Mouse (Mus musculus): ENCODE measurements at regions not wholly inside any gene's neighbourhood (a gene's known extent, or its start where the extent isn't known, plus 50 kb on each side); places are given as distances from the start of the nearest gene placed in this dataset.
A peak's percentile ranks its signal among the peaks of the same experiment; 100 is the strongest.

DNA sequence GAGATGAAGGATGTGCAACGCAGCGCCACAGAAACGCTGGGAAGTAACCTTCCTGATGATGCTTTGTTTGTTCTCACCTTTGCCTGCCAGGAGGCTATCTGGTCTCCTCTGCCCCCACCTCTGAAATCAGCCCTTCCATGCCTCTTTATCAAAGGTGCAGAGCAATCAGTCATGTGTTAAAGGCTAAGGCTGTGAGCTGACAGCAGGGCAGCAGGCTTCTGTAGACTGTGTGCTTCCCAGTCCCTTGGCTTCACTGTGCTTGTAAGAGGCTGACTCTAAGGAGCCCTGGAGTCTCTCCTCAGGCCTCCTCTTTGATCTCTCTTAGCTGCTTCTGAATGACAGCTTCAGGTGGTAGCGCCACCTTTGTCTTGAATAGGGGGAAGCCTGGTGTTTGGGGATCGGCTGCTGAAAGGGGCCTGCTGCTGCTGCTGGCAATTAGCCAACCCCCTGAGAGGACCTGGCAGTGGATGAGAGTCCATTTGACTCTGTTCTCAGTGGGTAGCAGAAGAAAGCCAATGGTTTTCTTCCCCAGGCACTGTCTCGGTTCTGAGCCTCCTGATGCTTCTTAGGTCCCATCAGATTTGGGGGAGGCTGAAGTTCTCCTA, 348.7 kb downstream of the Gm9195 start:
- intact Hi-C loops (cut with DNase I), result no loop called here
- DNase-seq (ENCODE audit: extremely low spot score in 1 of 2, low spot score in 2 of 2), result peak in 1 of 2 experiments; percentile 72

DNA sequence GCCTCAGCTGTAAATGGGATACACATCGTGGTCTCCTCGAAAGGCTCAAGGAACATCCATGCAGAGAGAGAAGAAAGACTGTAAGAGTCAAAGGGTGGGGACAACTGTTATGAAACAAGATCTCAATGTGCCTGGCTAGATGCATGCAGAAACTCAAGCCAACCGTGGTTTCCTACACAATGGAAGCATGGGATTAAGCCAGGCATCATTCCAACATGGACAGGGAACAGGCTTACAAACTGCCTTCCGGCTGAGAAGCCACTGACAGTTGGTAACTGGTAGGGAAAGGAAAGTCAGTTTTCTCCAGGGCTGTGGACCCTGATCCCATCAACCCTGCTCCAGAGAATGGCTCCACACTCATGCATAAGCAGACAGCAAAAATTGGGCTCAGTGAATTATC, 350.5 kb downstream of the Gm9195 start:
- intact Hi-C loops (cut with DNase I), result no loop called here
- DNase-seq (ENCODE audit: extremely low spot score in 1 of 2, low spot score in 2 of 2), result no peak

DNA sequence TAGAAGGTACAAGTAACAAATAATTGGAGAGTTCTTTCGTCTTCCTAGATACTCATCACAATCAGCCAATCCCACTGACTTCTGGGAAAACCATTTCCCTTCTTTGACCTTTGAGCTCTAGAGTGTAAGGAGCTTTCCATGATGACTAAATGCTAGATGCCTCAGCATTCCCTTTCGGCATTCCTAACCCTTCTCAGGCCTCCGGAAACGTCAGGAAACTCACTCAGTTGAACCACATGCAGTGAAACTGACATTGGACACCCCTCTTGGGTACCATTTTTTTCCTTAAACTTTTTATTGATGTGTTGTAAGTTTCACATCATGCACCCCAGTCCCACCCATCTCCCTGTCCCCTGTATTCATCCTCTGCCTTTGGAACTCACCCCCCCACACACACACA, 361.5 kb downstream of the Gm9195 start:
- intact Hi-C loops (cut with DNase I), result no loop called here
- no peak for DNase-seq (ENCODE audit: extremely low spot score in 1 of 2, low spot score in 2 of 2)

DNA sequence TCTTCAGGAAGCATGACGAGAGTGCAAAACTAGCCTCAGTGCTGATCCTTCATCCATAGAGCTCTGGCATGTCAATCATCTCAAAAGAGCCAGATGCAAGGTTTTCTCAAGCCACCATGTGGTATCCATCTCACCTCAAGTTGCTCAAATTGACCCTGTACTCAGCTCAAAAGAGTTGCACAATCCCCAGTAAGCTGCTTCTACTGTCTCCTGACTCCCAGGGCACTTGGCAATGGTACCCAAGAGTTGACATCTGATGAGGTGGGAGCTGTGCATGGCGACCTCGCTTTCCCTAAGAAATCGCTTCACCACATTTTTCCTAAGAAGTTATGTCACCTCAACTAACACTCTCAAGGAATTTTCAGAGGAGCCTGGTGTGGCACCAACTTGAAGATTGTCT, 369.9 kb downstream of the Gm9195 start:
- DNase-seq (ENCODE audit: extremely low spot score in 1 of 2, low spot score in 2 of 2), result no peak
- intact Hi-C loops (cut with DNase I), result no loop called here

DNA sequence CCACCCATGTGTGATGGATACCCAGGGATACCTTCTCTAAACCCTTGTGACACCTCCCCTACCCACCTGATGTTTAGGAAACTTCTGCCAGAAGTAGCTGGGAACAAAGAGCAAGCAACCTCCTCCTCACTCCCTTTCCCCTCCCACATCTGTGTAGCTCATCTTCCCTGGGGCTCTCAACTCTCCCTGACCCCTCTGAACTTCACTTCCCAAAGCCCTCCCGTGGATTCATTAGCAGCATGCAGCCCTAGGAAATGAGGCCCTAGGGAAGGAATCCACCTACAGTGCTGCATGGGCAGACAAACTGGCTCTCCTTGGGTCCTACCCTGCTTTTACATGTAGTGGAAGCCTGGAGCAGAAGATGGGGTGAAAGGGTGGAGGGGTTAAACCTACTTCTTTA, 370.6 kb downstream of the Gm9195 start:
- intact Hi-C loops (cut with DNase I), result no loop called here
- DNase-seq (ENCODE audit: extremely low spot score in 1 of 2, low spot score in 2 of 2), result no peak

DNA sequence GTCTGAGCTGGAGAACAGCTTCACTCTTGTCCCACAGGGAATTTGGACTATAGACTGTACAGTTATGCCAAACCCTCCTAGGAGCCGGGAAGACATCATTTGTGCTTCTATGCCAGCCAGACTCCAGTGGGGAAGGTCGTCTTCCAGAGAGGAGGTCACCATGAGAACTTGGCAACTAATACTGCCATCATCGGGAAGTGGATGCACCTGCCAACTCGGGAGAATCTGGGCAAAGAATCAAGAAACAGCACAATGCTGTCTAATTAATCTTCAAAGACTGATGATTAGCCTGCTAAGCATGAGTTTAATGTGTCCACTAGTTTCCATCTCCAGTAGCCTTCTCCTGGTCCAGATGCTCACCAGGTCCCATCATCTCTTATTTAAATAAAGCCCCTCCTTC, 374.8 kb downstream of the Gm9195 start:
- intact Hi-C loops (cut with DNase I), result no loop called here
- peak; percentile 17 to 29 for DNase-seq (ENCODE audit: extremely low spot score in 1 of 2, low spot score in 2 of 2)

DNA sequence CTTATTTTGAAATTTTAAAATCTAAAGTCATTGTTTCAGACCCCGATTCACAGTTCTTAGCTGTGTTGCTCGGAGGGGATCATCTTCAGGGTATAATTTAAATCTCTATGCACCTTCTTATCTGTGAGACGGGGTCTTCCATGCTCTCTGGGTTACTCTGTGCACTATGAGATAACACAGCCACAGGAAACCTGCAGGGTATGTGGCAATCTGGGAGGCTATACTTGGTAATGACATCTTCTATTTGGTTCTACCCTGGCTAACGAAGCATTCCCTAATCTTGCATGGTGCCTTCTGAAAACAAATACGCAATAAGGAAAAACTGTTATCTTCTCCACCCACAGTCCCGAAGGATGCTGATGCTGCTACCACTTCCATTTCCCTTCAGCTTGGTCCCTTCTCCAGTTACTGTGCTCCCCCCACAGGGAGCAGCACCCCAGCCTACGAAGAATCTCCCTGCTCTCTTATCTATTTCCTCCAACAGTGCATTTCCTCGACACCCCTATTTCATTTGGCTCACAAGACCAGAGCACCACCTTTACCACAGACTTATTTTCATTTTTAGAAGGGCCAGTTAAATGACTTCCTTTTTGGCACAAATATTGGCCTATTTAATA, 378.2 kb downstream of the Gm9195 start:
- DNase-seq (ENCODE audit: extremely low spot score in 1 of 2, low spot score in 2 of 2), result no peak
- intact Hi-C loops (cut with DNase I), result no loop called here

DNA sequence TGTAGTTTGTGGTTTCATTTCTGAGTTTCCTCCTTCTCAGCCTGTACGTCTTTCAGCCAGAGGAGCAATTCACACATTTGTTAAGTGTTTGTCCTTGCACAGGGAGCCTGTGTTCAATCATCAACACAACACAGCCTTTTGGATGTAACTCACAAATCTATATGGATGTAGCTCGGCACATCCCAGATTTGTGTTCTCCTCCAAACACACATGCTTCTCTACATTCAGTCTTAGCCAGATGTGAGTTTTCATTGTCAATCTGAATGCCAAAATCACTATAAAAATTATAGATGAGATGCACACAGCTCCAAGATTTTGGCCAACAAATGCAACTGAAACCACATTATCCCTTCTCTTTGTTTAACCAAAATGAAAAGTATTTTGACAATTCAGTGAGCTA, 380.9 kb downstream of the Gm9195 start:
- intact Hi-C loops (cut with DNase I), result no loop called here

DNA sequence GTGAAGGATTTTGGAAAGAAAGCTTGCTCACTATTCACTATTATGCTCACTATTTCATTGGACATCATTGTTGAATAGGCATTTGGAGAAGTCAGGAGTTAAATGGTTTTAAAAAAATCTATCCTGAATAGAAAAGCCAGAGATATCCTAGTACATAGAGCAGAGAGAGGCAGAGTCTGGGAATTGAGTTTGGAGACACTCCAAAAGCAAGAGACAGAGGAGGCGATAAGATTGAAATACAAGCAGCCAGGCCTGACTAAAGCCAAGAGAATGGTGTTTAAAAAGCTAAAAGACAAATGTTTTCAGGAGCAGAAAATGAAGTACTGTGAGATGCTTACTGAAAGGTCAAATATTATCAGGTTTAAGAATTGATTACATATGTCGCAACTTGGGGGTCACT, 400.1 kb downstream of the Gm9195 start:
- DNase-seq (ENCODE audit: extremely low spot score in 1 of 2, low spot score in 2 of 2), result no peak
- intact Hi-C loops (cut with DNase I), result no loop called here

More for the DNA sequence above, 380.9 kb downstream of the Gm9195 start:
- no peak for DNase-seq (ENCODE audit: extremely low spot score in 1 of 2, low spot score in 2 of 2)

DNA sequence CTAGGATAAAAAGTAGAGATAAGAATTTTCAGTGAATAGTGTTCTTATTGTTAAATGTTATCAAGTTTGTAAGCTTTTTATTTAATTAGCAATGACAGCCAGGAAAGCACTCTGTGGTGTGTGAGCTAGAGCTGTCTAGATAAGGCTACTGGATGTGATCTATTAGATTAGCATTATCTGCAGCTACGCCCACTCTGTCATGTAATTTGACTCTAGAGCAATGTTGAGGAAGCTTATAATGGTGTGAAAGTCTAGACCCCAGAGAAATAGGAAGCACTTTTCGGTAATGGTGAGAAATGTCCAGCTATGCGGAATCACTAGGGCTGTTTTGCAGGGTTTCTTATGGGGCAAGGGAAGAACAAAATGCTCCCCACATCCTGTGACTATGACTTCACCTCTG, 410.2 kb downstream of the Gm9195 start:
- no peak for DNase-seq (ENCODE audit: extremely low spot score in 1 of 2, low spot score in 2 of 2)
- intact Hi-C loops (cut with DNase I), result loop anchor here (1.0 kb wide), 1 partner anchor 24 kb away; no protein-coding TSS in a partner anchor

DNA sequence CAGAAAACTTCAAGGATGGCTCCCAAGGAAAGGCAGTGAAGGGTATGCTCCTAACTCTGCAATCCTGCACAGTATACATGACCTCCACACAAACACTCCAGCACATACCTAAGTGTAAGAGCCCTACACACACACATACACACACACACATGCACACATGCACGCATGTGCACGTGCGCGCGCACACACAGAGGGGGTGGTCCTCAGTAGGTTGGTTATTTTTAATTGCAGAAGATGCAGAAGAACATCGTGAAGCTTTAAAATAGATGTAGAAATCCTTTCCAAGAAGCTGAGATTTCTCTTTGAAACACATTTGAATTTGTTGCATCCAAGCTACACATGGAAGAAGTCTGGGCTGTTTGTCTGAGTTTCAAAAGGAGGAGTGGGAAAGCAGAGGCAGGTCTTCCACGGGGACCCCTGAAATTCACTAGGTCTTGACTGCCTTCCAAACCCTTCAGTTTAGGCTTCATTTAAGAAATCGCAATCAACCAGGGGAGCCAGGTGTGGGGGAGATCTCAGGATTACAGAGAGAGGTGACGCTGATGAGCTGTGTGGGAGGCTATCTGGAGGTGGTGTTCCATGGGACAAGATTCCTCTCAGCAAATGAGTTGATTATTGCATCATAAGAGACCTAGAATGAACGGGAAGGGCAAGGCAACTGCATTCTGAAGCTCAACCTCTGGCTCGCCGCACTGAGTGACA, 427.4 kb downstream of the Gm9195 start:
- intact Hi-C loops (cut with DNase I), result no loop called here
- DNase-seq (ENCODE audit: extremely low spot score in 1 of 2, low spot score in 2 of 2), result no peak

DNA sequence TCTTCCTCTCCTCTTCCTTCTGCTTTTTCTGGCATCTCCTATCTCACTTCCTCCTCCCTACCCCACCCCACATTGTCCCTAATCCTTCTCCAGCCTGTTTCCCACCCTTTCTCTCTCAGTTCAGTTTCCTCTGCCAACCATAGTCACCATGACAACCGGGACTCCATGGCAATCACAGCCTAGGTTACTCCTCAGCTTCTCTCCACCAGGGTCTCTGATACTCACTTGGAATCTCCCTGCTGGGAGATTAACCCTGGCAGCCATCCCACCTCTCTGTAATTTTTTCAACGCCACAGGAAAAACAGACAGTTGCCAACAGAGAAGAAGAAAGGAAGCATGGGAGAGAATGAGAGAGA, 448.8 kb downstream of the Gm9195 start:
- DNase-seq (ENCODE audit: extremely low spot score in 1 of 2, low spot score in 2 of 2), result peak; percentile 21 to 59
- intact Hi-C loops (cut with DNase I), result no loop called here

DNA sequence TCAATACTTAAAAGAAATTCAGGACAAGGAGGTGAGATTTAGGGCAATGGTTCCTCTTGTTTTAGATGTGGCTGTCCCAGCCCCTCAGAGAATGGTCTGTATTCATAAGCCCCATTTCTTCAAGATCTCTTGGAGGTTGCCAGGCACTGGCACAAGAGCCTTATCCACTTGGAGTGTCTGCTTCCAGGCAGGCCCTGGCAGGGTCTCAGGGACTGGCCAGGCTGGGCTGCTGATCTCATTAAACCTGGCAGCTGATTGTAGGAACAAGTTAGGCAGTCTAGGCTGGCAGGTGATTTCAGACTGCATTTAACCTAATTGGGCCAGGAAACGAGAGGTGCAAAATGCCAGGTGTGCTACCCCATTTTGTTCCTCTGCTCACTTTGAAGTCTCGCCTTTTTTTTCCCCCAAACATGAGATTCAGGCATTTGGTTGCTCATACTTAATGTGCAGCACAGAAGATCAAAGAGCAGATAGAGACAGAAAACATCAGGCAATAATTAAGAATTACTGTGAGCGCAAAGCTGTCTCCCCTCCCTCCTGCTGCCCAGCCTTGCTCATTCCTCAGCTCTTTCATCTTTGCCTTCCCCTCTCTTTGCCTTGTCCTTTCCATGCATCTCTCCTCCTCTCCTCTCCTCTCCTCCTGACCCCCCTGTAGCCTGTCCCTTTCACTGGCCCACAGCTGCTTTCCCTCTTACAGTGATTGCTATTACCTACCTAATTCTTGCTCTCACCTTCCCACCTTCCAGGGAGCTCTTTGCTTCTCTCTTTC, 449.3 kb downstream of the Gm9195 start:
- peak; percentile 35 to 56 for DNase-seq (ENCODE audit: extremely low spot score in 1 of 2, low spot score in 2 of 2)
- intact Hi-C loops (cut with DNase I), result no loop called here

DNA sequence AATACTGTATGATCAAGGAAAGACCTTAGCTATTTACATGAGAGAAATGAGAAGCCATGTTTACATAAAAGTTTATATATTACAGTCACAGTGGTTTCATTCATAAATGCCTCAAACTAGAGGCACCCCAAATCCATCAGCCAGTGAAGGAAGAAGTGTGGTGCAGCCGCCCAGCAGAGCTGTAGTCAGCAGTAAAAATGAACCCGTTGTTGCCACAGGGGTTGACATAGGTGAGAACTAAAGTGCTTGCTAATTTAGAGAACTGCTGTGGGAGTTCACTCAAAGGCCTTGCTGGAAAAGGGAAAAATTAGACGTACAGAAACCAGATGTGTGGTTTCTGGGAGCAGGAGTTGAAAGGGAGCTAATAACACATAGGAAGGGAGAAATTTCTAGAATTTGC, 461.2 kb downstream of the Gm9195 start:
- DNase-seq (ENCODE audit: extremely low spot score in 1 of 2, low spot score in 2 of 2), result no peak
- intact Hi-C loops (cut with DNase I), result no loop called here

DNA sequence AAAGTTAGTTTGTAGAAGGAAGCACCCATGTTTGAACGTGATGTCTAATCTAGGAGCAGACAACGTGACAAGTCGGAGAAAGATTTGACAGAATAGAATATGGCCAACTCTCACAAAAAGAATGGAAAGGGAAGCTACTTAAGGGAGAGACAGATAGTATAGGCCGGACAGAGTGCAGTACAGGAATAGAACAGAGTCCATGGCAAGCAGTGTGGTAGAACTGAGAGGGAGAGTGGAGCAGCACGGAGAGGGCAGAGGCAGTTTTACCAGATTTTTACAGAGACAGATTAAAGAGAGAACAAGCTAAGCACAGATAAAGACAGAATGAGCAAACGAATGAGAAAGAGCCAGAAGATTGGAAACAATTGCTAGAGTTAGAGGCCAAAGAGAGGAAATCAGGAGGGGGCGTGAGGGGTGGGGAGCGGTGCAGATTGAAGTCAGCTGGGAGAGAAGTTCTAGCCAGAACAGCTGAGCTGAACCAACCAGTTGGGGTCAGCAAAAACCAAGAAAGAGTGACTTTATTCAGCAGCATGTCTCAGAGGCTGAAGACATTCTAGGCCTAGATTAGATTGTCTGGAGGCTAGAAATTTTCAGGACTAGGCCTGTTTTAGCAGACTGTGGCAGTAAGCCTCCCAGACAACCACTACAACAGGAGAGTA, 464.1 kb downstream of the Gm9195 start:
- intact Hi-C loops (cut with DNase I), result no loop called here

DNA sequence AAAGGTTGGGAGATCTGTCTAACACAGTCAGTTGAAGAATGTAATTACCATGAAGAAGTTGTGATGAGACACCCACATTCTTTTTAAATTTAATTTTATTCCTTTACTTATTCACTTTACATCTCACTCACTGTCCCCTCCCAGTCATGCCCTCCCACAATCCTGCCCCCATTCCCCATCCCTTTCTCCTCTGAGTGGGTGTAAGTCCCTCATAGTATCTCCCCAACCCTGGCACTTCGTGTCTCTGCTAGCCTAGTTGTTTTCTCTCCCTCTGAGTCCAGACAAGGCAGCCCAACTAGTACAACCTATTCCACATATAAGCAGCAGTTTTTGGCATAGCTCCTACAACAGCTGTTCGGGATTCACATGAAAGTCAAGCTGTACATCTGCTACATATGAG, 487.3 kb downstream of the Gm9195 start:
- no peak for DNase-seq (ENCODE audit: extremely low spot score in 1 of 2, low spot score in 2 of 2)
- intact Hi-C loops (cut with DNase I), result no loop called here

More for the DNA sequence above, 464.1 kb downstream of the Gm9195 start:
- no peak for DNase-seq (ENCODE audit: extremely low spot score in 1 of 2, low spot score in 2 of 2)

DNA sequence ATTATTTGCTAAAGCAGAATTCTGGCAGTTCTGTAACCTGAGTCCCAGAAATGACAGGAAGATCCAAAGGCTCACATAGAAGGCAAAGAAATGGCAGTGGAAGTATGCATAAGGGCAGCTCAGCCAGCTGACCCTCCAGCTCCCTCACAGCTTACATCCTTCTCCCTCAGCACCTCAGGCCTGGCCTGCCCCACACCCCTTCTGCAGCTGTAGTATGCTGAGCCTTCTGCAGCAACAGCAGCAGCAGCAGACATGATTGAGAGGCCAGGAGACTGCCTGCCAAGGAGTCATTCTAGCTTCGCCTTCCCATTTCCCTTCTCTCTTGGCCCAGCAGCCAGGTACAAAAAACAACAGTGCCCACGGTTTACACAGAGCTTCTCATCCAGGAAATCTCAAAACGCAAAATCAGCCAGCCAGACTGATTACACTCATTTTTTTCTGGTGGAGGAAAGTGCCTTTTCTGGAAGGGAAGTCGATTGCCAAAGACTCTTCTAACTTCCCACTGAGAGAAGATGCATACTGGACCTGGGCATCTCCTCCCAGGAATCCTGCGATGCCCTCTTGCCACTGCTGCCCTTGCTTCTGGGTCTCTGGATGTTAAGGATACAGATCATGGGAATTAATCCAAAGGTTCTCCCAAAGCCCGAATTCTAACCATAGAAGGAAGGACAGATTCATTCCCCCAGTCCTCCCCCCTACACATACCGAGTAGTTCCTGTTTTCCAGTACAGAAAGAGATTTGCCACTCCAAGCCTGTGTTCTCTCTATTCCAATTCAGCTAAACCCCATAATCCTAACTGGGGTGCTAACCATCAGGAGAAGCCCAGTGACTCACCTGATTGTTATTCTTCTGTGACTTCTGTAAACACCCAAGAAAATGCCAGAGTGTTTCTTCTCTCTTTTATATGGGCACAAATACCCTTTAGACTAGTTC, 489.2 kb downstream of the Gm9195 start:
- intact Hi-C loops (cut with DNase I), result no loop called here
- peak in 1 of 2 experiments; percentile 17 for DNase-seq (ENCODE audit: extremely low spot score in 1 of 2, low spot score in 2 of 2)

DNA sequence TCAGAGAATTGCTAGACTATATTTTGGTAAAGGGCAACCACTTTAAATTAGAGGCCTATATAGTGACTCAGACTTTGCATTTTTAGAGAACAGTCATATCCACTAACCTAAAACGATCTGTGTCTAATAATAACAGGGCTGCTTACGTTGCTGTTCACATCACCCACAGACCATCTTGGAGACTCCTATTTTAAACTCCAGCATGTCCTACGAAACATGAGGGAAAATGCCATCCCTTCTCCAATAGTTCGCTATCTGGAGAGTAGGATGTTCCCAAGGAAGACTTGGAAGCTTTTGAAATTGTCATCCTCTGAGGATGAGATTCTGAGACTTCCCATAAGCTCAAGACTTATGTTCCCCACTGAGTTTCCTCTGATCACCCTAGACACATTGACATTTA, 518.6 kb downstream of the Gm9195 start:
- no peak for DNase-seq (ENCODE audit: extremely low spot score in 1 of 2, low spot score in 2 of 2)
- intact Hi-C loops (cut with DNase I), result no loop called here
